Mouse (Mus musculus) kidney, embryonic 16.5 days (tissue): ENCODE measurements around the gene Slc30a5. TPM values are rescaled to one million over a fixed set of nuclear protein-coding genes. Genes with fewer than 3 reads are reported as not detected.

Experiments
- polyA plus RNA-seq: library from polyadenylated mRNA; unstranded; fragments of >200 nt; fragmentation: Nextera tagmentation; extraction: Ambion mirVana; gene quantifications from 2 replicates; pipeline ENCODE4 v1.2.1, GENCODE M21; 2015

Slc30a5 gene
- polyA plus RNA-seq, 1 experiment from 2014 or later, result 55.5 TPM

Other genes with a start within 250 kb of the Slc30a5 start
- 18.8 and 20.5 TPM in 2 replicates for gene Marveld2, start 216.5 kb downstream of the Slc30a5 start, polyA plus RNA-seq
- gene Ak6, start 182.4 kb downstream of the Slc30a5 start, polyA plus RNA-seq, result 258 and 281 TPM in 2 replicates
- 21.0 and 21.2 TPM in 2 replicates for gene Rad17, start 182.4 kb downstream of the Slc30a5 start, polyA plus RNA-seq
- gene Taf9, start 181.8 kb downstream of the Slc30a5 start, polyA plus RNA-seq, result 8.9 and 12.8 TPM in 2 replicates
- gene Ccdc125, start 163.7 kb downstream of the Slc30a5 start, polyA plus RNA-seq, result 7.2 and 7.7 TPM in 2 replicates
- gene Cdk7, start 102.5 kb downstream of the Slc30a5 start, polyA plus RNA-seq, result 102 and 103 TPM in 2 replicates
- gene Mrps36, start 88.8 kb downstream of the Slc30a5 start, polyA plus RNA-seq, result 171 and 174 TPM in 2 replicates
- 35.6 and 39.8 TPM in 2 replicates for gene Cenph, start 57.5 kb downstream of the Slc30a5 start, polyA plus RNA-seq
- gene Ccnb1, start 46.9 kb downstream of the Slc30a5 start, polyA plus RNA-seq, result 269 and 273 TPM in 2 replicates